33 mouse cellular contexts compared by ENCODE assay signal in genomic region chr8:31600979-31601378, GRCm38 (mm10).
"Had no signal": no experiment of that assay in that cellular context is flagged by ENCODE, and none has a peak within 500 bp of the region (broad histone marks: within the 10 kb centered on the region; RNA-seq: fewer than 3 reads in every experiment).

No protein-coding gene starts in this region.

- H3K9me3 ChIP-seq: heart, embryonic 12.5 days; heart, embryonic 15.5 days; hindbrain, embryonic 10.5 days; hindbrain, embryonic 12.5 days; hindbrain, embryonic 13.5 days; hindbrain, embryonic 15.5 days; intestine, embryonic 15.5 days; kidney, embryonic 15.5 days had no signal

- H3K4me1 ChIP-seq: hindbrain, embryonic 10.5 days; hindbrain, embryonic 12.5 days; hindbrain, embryonic 13.5 days; hindbrain, embryonic 15.5 days; intestine, embryonic 15.5 days; kidney, embryonic 15.5 days had no signal

- ATAC-seq: hindbrain, embryonic 16.5 days; hindbrain, postnatal 0 days; inflammation-experienced regulatory T-cells, adult 6 months; intestine, embryonic 15.5 days; intestine, embryonic 16.5 days; intestine, postnatal 0 days had no signal

- H3K4me3 ChIP-seq: heart, embryonic 12.5 days; heart, embryonic 15.5 days; hindbrain, embryonic 10.5 days; hindbrain, embryonic 12.5 days; hindbrain, embryonic 13.5 days; hindbrain, embryonic 15.5 days; intestine, embryonic 15.5 days; kidney, embryonic 15.5 days; layer of hippocampus, adult 2 months; left cerebral cortex, adult 2 months had no signal

- H3K27me3 ChIP-seq: heart, embryonic 12.5 days; heart, embryonic 15.5 days; hindbrain, embryonic 12.5 days; hindbrain, embryonic 13.5 days; hindbrain, embryonic 15.5 days; intestine, embryonic 15.5 days; kidney, embryonic 15.5 days had no signal

- H3K9ac ChIP-seq: heart, embryonic 12.5 days; heart, embryonic 15.5 days; hindbrain, embryonic 12.5 days; hindbrain, embryonic 13.5 days; hindbrain, embryonic 14.5 days; hindbrain, embryonic 15.5 days; intestine, embryonic 15.5 days; kidney, embryonic 15.5 days had no signal

- H3K36me3 ChIP-seq: heart, embryonic 12.5 days; heart, embryonic 15.5 days; hindbrain, embryonic 10.5 days; hindbrain, embryonic 12.5 days; hindbrain, embryonic 13.5 days; hindbrain, embryonic 15.5 days; intestine, embryonic 15.5 days; kidney, embryonic 15.5 days had no signal

- H3K4me2 ChIP-seq: heart, embryonic 12.5 days; heart, embryonic 15.5 days; hindbrain, embryonic 12.5 days; hindbrain, embryonic 13.5 days; hindbrain, embryonic 14.5 days; hindbrain, embryonic 15.5 days; intestine, embryonic 15.5 days; kidney, embryonic 15.5 days had no signal

- H3K27ac ChIP-seq: heart, embryonic 15.5 days; hindbrain, embryonic 10.5 days; hindbrain, embryonic 12.5 days; hindbrain, embryonic 13.5 days; hindbrain, embryonic 14.5 days; hindbrain, embryonic 15.5 days; hindbrain, postnatal 0 days; intestine, embryonic 15.5 days; kidney, embryonic 15.5 days; kidney, postnatal 0 days; layer of hippocampus, adult 2 months; left cerebral cortex, adult 2 months had no signal

- DNase-seq: heart, postnatal 10 days; heart, postnatal 14 days; heart, postnatal 36 days; heart, postnatal 4 days; kidney, adult 11 months; kidney, adult 18-20 months; kidney, adult 2 months; kidney, adult 8-10 months; kidney, adult 9 months; kidney, postnatal 10 days; kidney, postnatal 14 days; kidney, postnatal 25 days; kidney, postnatal 36 days; kidney, postnatal 4 days; layer of hippocampus, adult 9-11 months; layer of hippocampus, postnatal 36 days had no signal
